Mouse (Mus musculus): ENCODE results near the gene Ccdc13. TPM values are rescaled to one million over a fixed set of nuclear protein-coding genes. Genes with fewer than 3 reads are reported as not detected.

Gene Ccdc13
- polyA plus RNA-seq, 1 experiment, result 0.30 TPM

GRCm38 (mm10) chr9:121846526-121847118 is 7.4 kb upstream of the Ccdc13 start:
- 33% methylated on average over 10 of the region's 10 CpGs for WGBS
- TF ChIP-seq CTCF (conservative IDR thresholded peaks at IDR 0.05; ENCODE audit: insufficient read depth, insufficient read length, low read depth, low read length) (peak; percentile 73), POLR2A (IDR thresholded peaks at IDR 0.05; ENCODE audit: low read depth, low read length) (no peak)
- Histone ChIP-seq H3K27ac (ENCODE audit: insufficient read depth, low read depth, low read length) (no peak overlapping the region), H3K36me3 (ENCODE audit: control insufficient read depth, insufficient read depth, low read length) (peaks cover 5% of the 10 kb centered on the region), H3K4me1 (ENCODE audit: control insufficient read depth, insufficient read depth, low read length) (no peaks in the 10 kb centered on the region), H3K27me3 (replicated peaks; ENCODE audit: control insufficient read depth, insufficient read depth, low read length) (no peaks in the 10 kb centered on the region), H3K4me3 (ENCODE audit: insufficient read depth, low read depth, low read length) (no peak overlapping the region)
- DNase-seq, result peak; percentile 34

GRCm38 (mm10) chr9:121842914-121843313 is 3.7 kb upstream of the Ccdc13 start:
- TF ChIP-seq CTCF (conservative IDR thresholded peaks at IDR 0.05; ENCODE audit: insufficient read depth, insufficient read length, low read depth, low read length) (0 out of 2 replicates have a peak, but pooled peaks have one; percentile 12), POLR2A (IDR thresholded peaks at IDR 0.05; ENCODE audit: low read depth, low read length) (no peak)
- no peaks in the 10 kb centered on the region for H3K27me3 ChIP-seq (replicated peaks; ENCODE audit: control insufficient read depth, insufficient read depth, low read length)
- no peak overlapping the region for H3K4me3 ChIP-seq (ENCODE audit: insufficient read depth, low read depth, low read length)
- DNase-seq, result no peak
- WGBS, result 91% methylated on average over 2 of the region's 2 CpGs
- H3K27ac ChIP-seq (ENCODE audit: insufficient read depth, low read depth, low read length), result no peak overlapping the region
- 0 out of 2 replicates have a peak, but pooled peaks cover 3% of the 10 kb centered on the region for H3K4me1 ChIP-seq (ENCODE audit: control insufficient read depth, insufficient read depth, low read length)
- no peaks in the 10 kb centered on the region for H3K36me3 ChIP-seq (ENCODE audit: control insufficient read depth, insufficient read depth, low read length)

- DNase-seq, result no peak
- no peaks in the 10 kb centered on the region for H3K36me3 ChIP-seq (ENCODE audit: control insufficient read depth, insufficient read depth, low read length)
- WGBS, result 42% methylated on average over 7 of the region's 7 CpGs
- H3K27me3 ChIP-seq (replicated peaks; ENCODE audit: control insufficient read depth, insufficient read depth, low read length), result no peaks in the 10 kb centered on the region
- 0 out of 2 replicates have a peak, but pooled peaks cover 3% of the 10 kb centered on the region for H3K4me1 ChIP-seq (ENCODE audit: control insufficient read depth, insufficient read depth, low read length)
- no peak overlapping the region for H3K27ac ChIP-seq (ENCODE audit: insufficient read depth, low read depth, low read length)
- H3K4me3 ChIP-seq (ENCODE audit: insufficient read depth, low read depth, low read length), result peak overlapping the region; percentile 43
- TF ChIP-seq CTCF (conservative IDR thresholded peaks at IDR 0.05; ENCODE audit: insufficient read depth, insufficient read length, low read depth, low read length), result no peak
- TF ChIP-seq POLR2A (IDR thresholded peaks at IDR 0.05; ENCODE audit: low read depth, low read length), result no peak
These were observed 333 bp upstream of the Ccdc13 start for GRCm38 (mm10) chr9:121839622-121839965.

- no peaks in the 10 kb centered on the region for H3K27me3 ChIP-seq (replicated peaks; ENCODE audit: control insufficient read depth, insufficient read depth, low read length)
- no peak overlapping the region for H3K27ac ChIP-seq (ENCODE audit: insufficient read depth, low read depth, low read length)
- H3K4me1 ChIP-seq (ENCODE audit: control insufficient read depth, insufficient read depth, low read length), result 0 out of 2 replicates have a peak, but pooled peaks cover 3% of the 10 kb centered on the region
- WGBS, result 83% methylated on average over 6 of the region's 6 CpGs
- H3K4me3 ChIP-seq (ENCODE audit: insufficient read depth, low read depth, low read length), result no peak overlapping the region
- TF ChIP-seq POLR2A (IDR thresholded peaks at IDR 0.05; ENCODE audit: low read depth, low read length) (no peak), CTCF (conservative IDR thresholded peaks at IDR 0.05; ENCODE audit: insufficient read depth, insufficient read length, low read depth, low read length) (no peak)
- no peak for DNase-seq
- H3K36me3 ChIP-seq (ENCODE audit: control insufficient read depth, insufficient read depth, low read length), result no peaks in the 10 kb centered on the region
These were observed 1.3 kb downstream of the Ccdc13 start for GRCm38 (mm10) chr9:121838008-121838407.

- 85% methylated on average over 11 of the region's 11 CpGs for WGBS
- H3K4me1 ChIP-seq (ENCODE audit: control insufficient read depth, insufficient read depth, low read length), result no peaks in the 10 kb centered on the region
- H3K36me3 ChIP-seq (ENCODE audit: control insufficient read depth, insufficient read depth, low read length), result no peaks in the 10 kb centered on the region
- TF ChIP-seq CTCF (conservative IDR thresholded peaks at IDR 0.05; ENCODE audit: insufficient read depth, insufficient read length, low read depth, low read length) (no peak), POLR2A (IDR thresholded peaks at IDR 0.05; ENCODE audit: low read depth, low read length) (no peak)
- H3K27me3 ChIP-seq (replicated peaks; ENCODE audit: control insufficient read depth, insufficient read depth, low read length), result no peaks in the 10 kb centered on the region
- H3K4me3 ChIP-seq (ENCODE audit: insufficient read depth, low read depth, low read length), result no peak overlapping the region
- no peak for DNase-seq
- no peak overlapping the region for H3K27ac ChIP-seq (ENCODE audit: insufficient read depth, low read depth, low read length)
These were observed 5.4 kb downstream of the Ccdc13 start for GRCm38 (mm10) chr9:121833825-121834224.

- Histone ChIP-seq H3K36me3 (ENCODE audit: control insufficient read depth, insufficient read depth, low read length) (no peaks in the 10 kb centered on the region), H3K4me3 (ENCODE audit: insufficient read depth, low read depth, low read length) (no peak overlapping the region), H3K4me1 (ENCODE audit: control insufficient read depth, insufficient read depth, low read length) (no peaks in the 10 kb centered on the region), H3K27me3 (replicated peaks; ENCODE audit: control insufficient read depth, insufficient read depth, low read length) (no peaks in the 10 kb centered on the region), H3K27ac (ENCODE audit: insufficient read depth, low read depth, low read length) (no peak overlapping the region)
- DNase-seq, result peak; percentile 80
- 25% methylated on average over 6 of the region's 6 CpGs for WGBS
- no peak for TF ChIP-seq POLR2A (IDR thresholded peaks at IDR 0.05; ENCODE audit: low read depth, low read length)
- peak; percentile 69 for TF ChIP-seq CTCF (conservative IDR thresholded peaks at IDR 0.05; ENCODE audit: insufficient read depth, insufficient read length, low read depth, low read length)
These were observed 8.3 kb downstream of the Ccdc13 start for GRCm38 (mm10) chr9:121830956-121831293.

GRCm38 (mm10) chr9:121830243-121830955 is 8.9 kb downstream of the Ccdc13 start:
- WGBS, result 69% methylated on average over 6 of the region's 6 CpGs

More at GRCm38 (mm10) chr9:121830243-121830955, 8.9 kb downstream of the Ccdc13 start:
- TF ChIP-seq CTCF (conservative IDR thresholded peaks at IDR 0.05; ENCODE audit: insufficient read depth, insufficient read length, low read depth, low read length) (peak; percentile 71), POLR2A (IDR thresholded peaks at IDR 0.05; ENCODE audit: low read depth, low read length) (no peak)
- peak; percentile 59 for DNase-seq
- Histone ChIP-seq H3K27ac (ENCODE audit: insufficient read depth, low read depth, low read length) (no peak overlapping the region), H3K27me3 (replicated peaks; ENCODE audit: control insufficient read depth, insufficient read depth, low read length) (no peaks in the 10 kb centered on the region), H3K4me3 (ENCODE audit: insufficient read depth, low read depth, low read length) (no peak overlapping the region), H3K36me3 (ENCODE audit: control insufficient read depth, insufficient read depth, low read length) (no peaks in the 10 kb centered on the region), H3K4me1 (ENCODE audit: control insufficient read depth, insufficient read depth, low read length) (no peaks in the 10 kb centered on the region)

All from kidney, adult 2 months (tissue).